Mouse (Mus musculus): ENCODE measurements around the gene Copg2.
"Not testable (repeated sequence)": the region's sequence is repeated elsewhere in the genome, so short reads cannot be mapped to it uniquely, and the experiment has no call there.

Gene Copg2

DNA sequence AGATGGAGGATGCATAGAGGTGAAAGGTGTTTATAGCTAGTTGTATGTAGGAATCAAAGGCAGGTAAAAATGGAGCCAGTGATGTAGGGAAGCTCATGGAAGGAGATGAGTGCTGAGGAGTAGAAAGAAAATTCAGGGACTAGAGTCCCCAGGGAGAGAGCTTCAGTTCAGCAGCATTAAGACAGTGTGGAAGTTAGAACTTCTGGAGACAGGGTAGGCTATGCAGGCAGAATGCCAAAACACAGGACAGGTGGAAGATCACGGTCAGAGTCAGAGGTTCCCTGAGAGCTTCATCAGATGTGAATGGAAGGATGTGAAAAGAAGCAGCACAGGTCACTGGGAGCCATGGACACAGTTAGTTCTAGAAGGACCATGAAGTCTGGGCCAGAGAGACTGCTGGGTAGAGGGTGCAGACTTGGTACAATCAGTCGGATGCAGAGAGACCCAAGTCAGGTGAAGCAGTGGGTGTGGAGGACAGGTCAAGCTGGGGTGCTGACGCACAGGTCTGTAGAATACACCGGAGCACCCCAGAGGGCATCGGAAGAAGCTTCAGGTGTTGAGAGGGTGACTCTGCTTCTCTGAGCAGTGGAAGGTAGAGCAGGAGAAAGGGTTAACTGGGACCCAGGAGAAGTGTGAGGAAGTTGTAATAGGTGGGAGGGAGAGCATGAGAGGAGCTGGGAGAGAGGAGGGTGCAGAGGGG is 91.4 kb downstream of the Copg2 start:
- DNase-seq: no peak

DNA sequence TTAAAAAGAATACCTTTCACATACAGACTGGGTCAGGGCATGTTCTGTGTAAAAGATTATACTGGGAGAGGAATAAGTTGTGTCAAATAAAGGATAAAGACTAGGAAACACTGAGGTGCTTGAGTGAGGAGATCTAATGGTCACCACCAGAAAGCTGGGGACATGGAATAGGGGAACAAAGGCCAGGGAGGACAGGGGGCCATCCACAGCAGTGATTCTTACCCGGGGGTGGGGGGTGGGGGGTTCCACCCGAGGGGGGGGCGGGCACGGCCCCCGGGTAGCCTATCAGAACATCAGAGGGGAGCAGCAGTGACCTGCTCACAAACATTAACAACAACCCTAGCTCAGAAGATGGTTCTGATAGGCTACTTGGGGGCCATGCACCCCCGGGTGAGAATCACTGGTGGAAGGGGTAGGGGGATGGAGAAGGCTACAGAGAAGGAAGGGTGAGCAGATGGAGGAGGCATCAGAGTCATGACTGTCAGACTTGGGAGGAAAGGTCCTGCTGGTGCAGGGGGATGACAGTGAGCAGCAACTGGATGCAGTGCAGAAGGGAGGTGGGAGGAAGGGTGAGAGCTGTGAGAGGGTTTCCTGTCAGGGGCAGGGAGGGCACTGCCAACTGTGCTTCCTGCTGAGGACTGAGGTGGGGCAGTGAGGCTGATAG is 92.1 kb downstream of the Copg2 start:
- peak; percentile 39 for DNase-seq

DNA sequence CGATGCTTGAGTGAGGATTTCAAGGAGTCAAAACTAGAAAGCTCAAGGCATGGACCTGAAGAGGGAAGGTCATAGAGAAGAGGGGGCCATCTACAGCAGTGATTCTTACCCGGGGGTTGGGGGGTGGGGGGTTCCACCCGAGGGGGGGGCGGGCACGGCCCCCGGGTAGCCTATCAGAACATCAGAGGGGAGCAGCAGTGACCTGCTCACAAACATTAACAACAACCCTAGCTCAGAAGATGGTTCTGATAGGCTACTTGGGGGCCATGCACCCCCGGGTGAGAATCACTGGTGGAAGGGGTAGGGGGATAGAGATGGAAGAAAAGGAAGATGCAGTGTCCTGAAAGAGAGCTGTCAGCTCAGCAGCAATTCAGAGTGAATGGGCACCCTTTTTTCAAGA is 93.7 kb downstream of the Copg2 start:
- not testable (repeated sequence) for DNase-seq

DNA sequence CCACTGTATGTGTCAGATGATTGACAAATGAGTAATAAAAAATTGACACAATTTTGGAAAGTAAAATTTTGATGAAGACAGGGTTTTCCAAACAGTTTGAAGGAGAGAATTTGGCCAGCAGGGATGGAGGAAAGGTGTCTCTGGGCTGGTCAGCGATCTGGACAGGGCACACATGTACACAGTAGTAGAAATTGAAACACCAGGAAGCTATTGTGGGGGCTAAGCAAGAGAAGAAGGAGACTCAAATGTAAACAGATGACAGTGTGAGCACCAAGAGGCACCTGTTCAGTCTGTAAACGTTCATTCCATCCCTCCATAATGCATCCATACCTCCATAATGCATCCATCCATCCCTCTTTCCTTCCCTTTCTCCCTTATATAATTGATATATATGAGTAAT is 145.4 kb downstream of the Copg2 start:
- DNase-seq: no peak

- DNase-seq: no peak
Observed at GRCm38 (mm10) chr6:30750482-30750881, 146.1 kb downstream of the Copg2 start.

GRCm38 (mm10) chr6:30749892-30750291 is 146.7 kb downstream of the Copg2 start:
- no peak for DNase-seq

GRCm38 (mm10) chr6:30749042-30749689 is 147.4 kb downstream of the Copg2 start:
- no peak for DNase-seq

DNA sequence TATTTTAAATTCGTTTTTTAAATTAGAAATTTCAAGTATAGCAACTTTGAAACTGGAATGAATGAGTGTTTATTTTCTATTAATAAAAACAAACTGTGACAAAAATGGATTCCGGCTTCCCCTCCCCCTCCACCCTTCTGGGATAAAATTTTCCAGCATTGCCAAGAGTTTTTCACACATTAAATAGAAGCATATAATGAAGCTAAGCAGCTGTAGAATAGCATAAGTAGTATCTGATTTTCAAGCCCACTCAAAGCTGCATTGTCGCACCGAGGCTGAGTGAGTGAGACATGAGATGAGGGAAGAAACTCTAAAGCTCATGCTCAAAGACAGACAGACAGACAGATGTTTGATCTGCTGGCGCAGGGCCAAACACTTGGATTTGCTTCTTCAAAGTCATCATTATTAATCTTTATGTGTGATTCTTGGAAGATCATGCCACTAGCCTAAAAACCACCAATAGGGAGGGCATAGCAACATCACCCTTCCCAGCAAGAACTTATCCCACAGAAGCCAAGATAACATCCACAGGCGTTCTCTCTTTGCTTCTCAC is 148.2 kb downstream of the Copg2 start:
- no peak for DNase-seq

GRCm38 (mm10) chr6:30747631-30748357 is 148.8 kb downstream of the Copg2 start:
- no peak for DNase-seq

- no peak for DNase-seq
Observed at GRCm38 (mm10) chr6:30745591-30745990, 151.0 kb downstream of the Copg2 start.

- no peak for DNase-seq
Observed at GRCm38 (mm10) chr6:30744846-30745245, 151.7 kb downstream of the Copg2 start.

- DNase-seq: peak; percentile 40
Observed at GRCm38 (mm10) chr6:30739177-30739747, 157.3 kb downstream of the Copg2 start.

GRCm38 (mm10) chr6:30738464-30739006 is 158.1 kb downstream of the Copg2 start:
- DNase-seq: no peak

- peak; percentile 78 for DNase-seq
Observed at GRCm38 (mm10) chr6:30737548-30738463, 158.8 kb downstream of the Copg2 start.

DNA sequence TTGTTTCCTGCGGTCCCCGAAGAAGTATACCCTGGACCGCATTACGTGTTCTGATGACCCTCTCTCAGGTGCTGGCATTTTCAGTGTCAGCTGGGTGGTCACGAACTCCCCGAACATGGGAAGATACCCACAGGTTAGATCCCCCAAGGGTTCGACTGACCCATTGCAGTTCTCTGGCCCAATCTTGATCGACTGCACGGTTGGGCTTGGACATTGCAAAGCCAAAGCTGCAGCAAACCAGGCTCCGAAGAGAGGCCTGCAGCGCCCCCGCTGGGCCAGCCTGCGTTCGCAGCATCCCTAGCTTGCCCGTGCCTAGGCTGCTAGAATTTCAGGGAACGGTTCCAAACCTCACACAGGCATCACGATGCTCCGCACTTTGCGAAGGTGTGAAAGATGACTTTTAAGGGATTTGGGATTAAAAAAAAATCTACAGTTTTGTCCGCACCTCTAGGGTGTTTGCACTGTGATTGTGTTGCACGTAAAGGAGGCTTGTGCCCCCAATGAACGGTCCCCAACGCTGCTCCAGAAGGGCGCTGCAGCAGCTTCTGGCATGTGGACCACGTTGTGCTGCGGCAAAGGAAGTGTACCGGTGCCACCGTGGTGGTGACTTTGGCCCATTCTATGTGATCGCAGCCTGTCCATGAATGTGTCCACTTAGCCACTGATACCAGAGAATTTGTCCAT is 159.6 kb downstream of the Copg2 start:
- peak; percentile 85 for DNase-seq

GRCm38 (mm10) chr6:30736372-30736762 is 160.2 kb downstream of the Copg2 start:
- DNase-seq: peak; percentile 35

GRCm38 (mm10) chr6:30735728-30736371 is 160.7 kb downstream of the Copg2 start:
- DNase-seq: no peak

DNA sequence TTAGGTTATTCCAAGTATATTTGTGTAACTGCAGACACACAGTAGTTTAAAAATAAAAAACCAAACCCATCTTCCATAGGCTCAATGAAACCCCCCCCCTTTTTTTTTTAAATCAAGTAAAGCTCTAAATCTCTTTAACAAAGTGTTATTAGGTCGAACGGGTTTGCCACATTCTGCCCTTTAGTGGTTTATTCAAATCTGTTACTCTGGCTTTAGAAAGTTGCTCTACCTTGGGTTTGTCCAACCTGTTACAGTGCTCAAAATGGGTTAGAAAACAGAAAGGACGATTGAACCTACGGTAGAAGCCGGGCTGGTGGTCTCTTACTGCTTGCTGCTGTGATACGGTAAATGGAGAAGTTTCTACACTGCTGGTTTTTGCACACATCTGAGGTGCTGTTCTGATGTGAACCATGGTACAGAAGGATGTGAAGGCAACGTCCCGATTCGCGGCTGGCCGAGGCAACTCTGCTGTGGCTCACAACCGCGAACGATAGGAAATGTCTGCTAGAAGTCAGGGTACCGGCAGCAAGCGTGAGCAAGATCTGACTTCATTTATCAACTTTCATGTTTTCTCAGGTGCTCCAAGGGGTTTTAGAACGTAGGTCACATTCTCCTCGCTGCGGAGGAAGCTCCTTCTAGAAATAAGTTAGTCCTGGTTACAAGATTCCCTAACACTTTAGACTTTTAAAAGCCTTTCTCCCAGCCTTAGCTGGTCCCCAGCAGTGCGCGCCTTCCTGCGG is 161.4 kb downstream of the Copg2 start:
- DNase-seq: no peak

GRCm38 (mm10) chr6:30734465-30734864 is 162.1 kb downstream of the Copg2 start:
- no peak for DNase-seq

All from lung, postnatal 10 days (tissue).